ENCODE assay signal across 8 mouse cellular contexts in the genomic region with DNA sequence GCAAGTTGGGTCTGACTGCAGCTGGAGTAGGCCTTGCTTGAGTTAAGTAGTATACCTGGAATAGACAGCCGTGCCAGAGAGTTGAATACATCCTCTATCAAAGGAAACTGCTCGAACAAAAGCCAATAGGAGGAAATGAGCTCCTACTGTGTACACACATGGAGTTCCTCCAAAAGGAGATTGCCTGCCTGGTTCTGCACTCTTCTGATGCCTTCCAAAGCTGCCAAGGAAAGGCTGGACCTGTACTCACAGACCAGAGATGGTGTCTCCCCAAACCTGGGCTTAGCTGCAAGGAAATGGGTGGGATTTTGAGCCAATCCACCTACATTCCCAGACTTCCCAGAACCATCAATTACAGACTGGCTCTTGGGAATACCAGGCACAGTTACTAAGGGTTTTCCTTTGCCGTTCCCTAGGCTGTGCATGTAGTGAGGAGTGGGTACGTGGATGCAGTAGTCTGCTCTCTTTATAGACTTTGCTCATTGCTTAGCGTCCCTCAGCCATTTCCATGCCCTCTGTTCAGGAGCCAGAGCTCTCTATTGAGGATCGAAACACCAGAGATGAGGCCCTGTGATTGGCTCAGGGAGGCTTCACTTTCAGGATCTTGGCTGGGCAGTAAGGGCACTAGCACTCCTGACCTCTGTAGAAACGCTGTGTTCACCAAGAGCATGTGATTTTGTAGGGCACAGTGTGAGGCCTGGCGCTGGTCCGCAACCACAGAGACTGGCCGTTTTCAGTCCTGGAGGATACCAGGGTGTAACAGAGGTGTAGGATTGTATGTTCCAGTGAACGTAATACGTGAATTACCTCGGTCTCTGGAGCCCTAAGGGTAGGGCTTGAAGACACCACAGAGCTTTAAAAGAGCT. TPM values are rescaled to one million over a fixed set of nuclear protein-coding genes. Genes with fewer than 3 reads are reported as not detected.
DNase-seq lines count a peak whose midpoint lies in the region; ATAC-seq lines count a peak whose summit lies in the region.

No protein-coding gene starts in this region.

- no peak for ATAC-seq in embryonic facial prominence, embryonic 12.5 days (ENCODE audit: insufficient number of reproducible peaks, insufficient read depth, low FRiP score, low TSS enrichment)
- ATAC-seq in limb, embryonic 12.5 days (ENCODE audit: insufficient number of reproducible peaks, insufficient read depth, low FRiP score, low TSS enrichment, low read depth): no peak

- peak overlapping the region; percentile 31 for H3K4me3 ChIP-seq in brown adipose tissue, adult 24 weeks (ENCODE audit: insufficient read depth, low read depth, low read length)
- H3K4me3 ChIP-seq in embryonic facial prominence, embryonic 12.5 days: no peak overlapping the region
- H3K4me3 ChIP-seq in limb, embryonic 12.5 days (replicated peaks): no peak overlapping the region

- peak; percentile 35 for DNase-seq in kidney, adult 18-20 months
- no peak for DNase-seq in kidney, postnatal 10 days
- DNase-seq in urinary bladder, postnatal 4 days (ENCODE audit: low spot score in 2 of 2): no peak
- DNase-seq in retina, embryonic 14.5 days (ENCODE audit: low spot score): no peak
- DNase-seq in urinary bladder, postnatal 36 days (ENCODE audit: low spot score in 2 of 2): no peak

- H3K9ac ChIP-seq in embryonic facial prominence, embryonic 12.5 days: no peak overlapping the region; the same call in 1 of the 2 replicates
- H3K9ac ChIP-seq in limb, embryonic 12.5 days (replicated peaks): no peak overlapping the region

- 0 out of 2 replicates have a peak, but pooled peaks cover 6% of the 10 kb centered on the region for H3K36me3 ChIP-seq in embryonic facial prominence, embryonic 12.5 days
- peaks cover 14% of the 10 kb centered on the region; the same call in 1 of the 2 replicates for H3K36me3 ChIP-seq in limb, embryonic 12.5 days

- H3K9me3 ChIP-seq in embryonic facial prominence, embryonic 12.5 days: no peaks in the 10 kb centered on the region
- no peaks in the 10 kb centered on the region for H3K9me3 ChIP-seq in limb, embryonic 12.5 days

- 77% methylated on average over 13 of the region's 13 CpGs for WGBS in embryonic facial prominence, embryonic 12.5 days
- 81% methylated on average over 13 of the region's 13 CpGs for WGBS in limb, embryonic 12.5 days

- H3K27me3 ChIP-seq in embryonic facial prominence, embryonic 12.5 days: no peaks in the 10 kb centered on the region
- no peaks in the 10 kb centered on the region for H3K27me3 ChIP-seq in limb, embryonic 12.5 days

- peak overlapping the region; percentile 98 for H3K27ac ChIP-seq in brown adipose tissue, adult 24 weeks (replicated peaks; ENCODE audit: low read depth, low read length)
- H3K27ac ChIP-seq in embryonic facial prominence, embryonic 12.5 days: peak overlapping the region; percentile 86
- peak overlapping the region; percentile 91 for H3K27ac ChIP-seq in limb, embryonic 12.5 days

- H3K4me2 ChIP-seq in embryonic facial prominence, embryonic 12.5 days (replicated peaks): peak overlapping the region; percentile 45; the same call in 1 of the 2 replicates
- H3K4me2 ChIP-seq in limb, embryonic 12.5 days: no peak overlapping the region

- peaks cover 65% of the 10 kb centered on the region for H3K4me1 ChIP-seq in brown adipose tissue, adult 24 weeks (ENCODE audit: control insufficient read depth, insufficient read depth, insufficient read length, low read length)
- H3K4me1 ChIP-seq in embryonic facial prominence, embryonic 12.5 days: peaks cover 80% of the 10 kb centered on the region
- H3K4me1 ChIP-seq in limb, embryonic 12.5 days (replicated peaks): peaks cover 69% of the 10 kb centered on the region

RNA-seq across cellular contexts. Expression of a gene that starts 20.1 kb away (rescaled TPM):
- 152 and 170 TPM in 2 replicates for polyA plus RNA-seq in brown adipose tissue, adult 24 weeks (2012; ENCODE audit: insufficient read depth, insufficient read length, missing spikeins)
- polyA plus RNA-seq in embryonic facial prominence, embryonic 12.5 days (2016; fragmentation: Nextera tagmentation; extraction: Ambion mirVana): 93.2 and 93.6 TPM in 2 replicates
- 79.0 and 80.8 TPM in 2 replicates for polyA plus RNA-seq in limb, embryonic 12.5 days (2016; fragmentation: Nextera tagmentation; extraction: Ambion mirVana)
